Mouse (Mus musculus): ENCODE results near the gene Kdm4d.

DNA sequence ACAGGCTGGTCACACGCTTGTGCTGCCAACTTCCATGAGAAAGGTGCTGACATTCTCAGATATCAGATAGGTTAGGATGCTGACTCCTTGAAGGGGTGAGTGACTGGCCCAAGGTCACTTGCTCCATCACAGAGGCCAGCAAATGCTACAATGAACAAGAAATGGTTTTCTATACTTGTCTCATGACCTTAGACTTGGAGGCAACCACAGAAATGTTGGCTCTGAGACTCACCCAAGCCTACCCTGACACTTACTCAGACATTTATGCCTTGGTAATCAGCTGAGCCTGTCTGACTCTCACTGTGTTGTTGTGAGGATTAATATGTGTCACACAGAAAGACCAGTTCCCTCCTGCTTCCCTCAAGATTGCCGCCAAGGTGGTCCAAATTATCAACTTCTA is 33.4 kb upstream of the Kdm4d start:
- no peak for TF ChIP-seq CTCF (IDR thresholded peaks at IDR 0.05; ENCODE audit: borderline replicate concordance, control insufficient read depth, extremely low read depth, insufficient read depth, low read length, poor library complexity)
- TF ChIP-seq POLR2A (IDR thresholded peaks at IDR 0.05; ENCODE audit: control insufficient read depth, extremely low read depth, insufficient read depth, low read length, poor library complexity) = no peak
